In genomic region chr17:26793068-26793765, GRCm38 (mm10) we compare ENCODE assay signal across 27 mouse cellular contexts. TPM values are rescaled to one million over a fixed set of nuclear protein-coding genes. Genes with fewer than 3 reads are reported as not detected.
A peak's percentile ranks its signal among the peaks of the same experiment; 100 is the strongest.
DNase-seq lines count a peak whose midpoint lies in the region; ATAC-seq and TF ChIP-seq lines count a peak whose summit lies in the region.
"Had no signal": no experiment of that assay in that cellular context is flagged by ENCODE, and none has a peak within 500 bp of the region (broad histone marks: within the 10 kb centered on the region; RNA-seq: fewer than 3 reads in every experiment).

No protein-coding gene starts in this region.

- no peak for TF ChIP-seq POLR2A in spleen, adult 2 months (IDR thresholded peaks at IDR 0.05; ENCODE audit: low read depth, low read length)

- no peak overlapping the region for H3K9ac ChIP-seq in intestine, embryonic 15.5 days
- no peak overlapping the region for H3K9ac ChIP-seq in stomach, postnatal 0 days (ENCODE audit: low read length)
- H3K9ac ChIP-seq: forebrain, embryonic 13.5 days; hindbrain, embryonic 13.5 days; kidney, embryonic 15.5 days had no signal

- 80% methylated on average over 5 of the region's 5 CpGs for WGBS in heart, embryonic 10.5 days
- 67% methylated on average over 5 of the region's 5 CpGs for WGBS in spleen, adult 2 months
- 72% methylated on average over 5 of the region's 5 CpGs for WGBS in intestine, embryonic 15.5 days
- WGBS in stomach, postnatal 0 days, result 71% methylated on average over 5 of the region's 5 CpGs

- peak; percentile 75 for ATAC-seq in intestine, embryonic 15.5 days
- peak; percentile 84 for ATAC-seq in stomach, postnatal 0 days (ENCODE audit: low FRiP score, low TSS enrichment)
- ATAC-seq: forebrain, embryonic 13.5 days; inflammation-experienced regulatory T-cells, adult 6 months had no signal

- no peak for TF ChIP-seq CTCF in spleen, adult 2 months (IDR thresholded peaks at IDR 0.05; ENCODE audit: extremely low read depth, insufficient read depth, insufficient read length, insufficient replicate concordance)
- no peak for TF ChIP-seq CTCF in stomach, postnatal 0 days (IDR thresholded peaks at IDR 0.05; ENCODE audit: low read depth)

- H3K4me2 ChIP-seq in intestine, embryonic 15.5 days (replicated peaks), result no peak overlapping the region
- H3K4me2 ChIP-seq in stomach, postnatal 0 days (replicated peaks; ENCODE audit: low read depth), result no peak overlapping the region
- H3K4me2 ChIP-seq: forebrain, embryonic 13.5 days; heart, embryonic 11.5 days; hindbrain, embryonic 13.5 days; kidney, embryonic 15.5 days; midbrain, embryonic 11.5 days had no signal

- H3K4me1 ChIP-seq in heart, embryonic 10.5 days, result peaks cover 26% of the 10 kb centered on the region
- peaks cover 37% of the 10 kb centered on the region; the same call in 1 of the 2 replicates for H3K4me1 ChIP-seq in spleen, adult 2 months (ENCODE audit: control insufficient read depth, insufficient read depth, insufficient read length)
- 0 out of 2 replicates have a peak, but pooled peaks cover 4% of the 10 kb centered on the region for H3K4me1 ChIP-seq in intestine, embryonic 15.5 days (replicated peaks)
- H3K4me1 ChIP-seq in stomach, postnatal 0 days (replicated peaks; ENCODE audit: control insufficient read depth, insufficient read depth), result no peaks in the 10 kb centered on the region
- H3K4me1 ChIP-seq: embryonic facial prominence, embryonic 10.5 days; forebrain, embryonic 13.5 days; hindbrain, embryonic 13.5 days; kidney, embryonic 15.5 days had no signal

- peaks cover 51% of the 10 kb centered on the region for H3K36me3 ChIP-seq in heart, embryonic 10.5 days
- peaks cover 9% of the 10 kb centered on the region for H3K36me3 ChIP-seq in spleen, adult 2 months (ENCODE audit: control insufficient read depth, insufficient read depth, low read length)
- H3K36me3 ChIP-seq in intestine, embryonic 15.5 days, result peaks cover 21% of the 10 kb centered on the region
- H3K36me3 ChIP-seq in stomach, postnatal 0 days (ENCODE audit: control insufficient read depth, insufficient read depth, low read length), result peaks cover 17% of the 10 kb centered on the region

- no peak overlapping the region for H3K27ac ChIP-seq in heart, embryonic 10.5 days
- H3K27ac ChIP-seq in spleen, adult 2 months (ENCODE audit: insufficient read depth, low read length), result peak overlapping the region; percentile 30
- 0 out of 2 replicates have a peak overlapping the region, but pooled peaks have one; percentile 9 for H3K27ac ChIP-seq in intestine, embryonic 15.5 days
- peak overlapping the region; percentile 45 for H3K27ac ChIP-seq in stomach, postnatal 0 days (replicated peaks)
- H3K27ac ChIP-seq: embryonic facial prominence, embryonic 10.5 days; forebrain, embryonic 13.5 days; hindbrain, embryonic 13.5 days; kidney, embryonic 15.5 days had no signal

- DNase-seq in heart, embryonic 10.5 days (ENCODE audit: low spot score), result peak; percentile 75
- no peak for DNase-seq in heart, adult 9 months (ENCODE audit: low spot score in 2 of 2)
- DNase-seq in spleen, adult 2 months (ENCODE audit: low read depth in 1 of 2, low spot score in 2 of 2), result no peak
- no peak for DNase-seq in spleen, adult 12 weeks (ENCODE audit: low spot score)
- peak; percentile 44 for DNase-seq in stomach, postnatal 0 days (ENCODE audit: low spot score)
- DNase-seq in gastrocnemius, postnatal 10 days, result no peak
- no peak for DNase-seq in thymus, postnatal 25 days
- DNase-seq: adrenal gland, postnatal 14 days; cerebellum, adult 11 months; cerebellum, postnatal 25 days; gastrocnemius, postnatal 14 days; layer of hippocampus, postnatal 36 days; lung, adult 2 months; right cerebral cortex, postnatal 4 days had no signal

- H3K4me3 ChIP-seq in heart, embryonic 10.5 days, result no peak overlapping the region
- no peak overlapping the region for H3K4me3 ChIP-seq in spleen, adult 2 months (ENCODE audit: extremely low read depth, insufficient read depth, insufficient read length)
- H3K4me3 ChIP-seq in intestine, embryonic 15.5 days (replicated peaks), result no peak overlapping the region
- no peak overlapping the region for H3K4me3 ChIP-seq in stomach, postnatal 0 days (ENCODE audit: low read depth, low read length)
- H3K4me3 ChIP-seq: embryonic facial prominence, embryonic 10.5 days; forebrain, embryonic 13.5 days; hindbrain, embryonic 13.5 days; kidney, embryonic 15.5 days had no signal

- TF ChIP-seq EP300 in stomach, postnatal 0 days (optimal IDR thresholded peaks at IDR 0.05), result no peak

- H3K9me3 ChIP-seq in heart, embryonic 10.5 days, result no peaks in the 10 kb centered on the region
- H3K9me3 ChIP-seq in intestine, embryonic 15.5 days, result no peaks in the 10 kb centered on the region
- H3K9me3 ChIP-seq in stomach, postnatal 0 days (ENCODE audit: control insufficient read depth, low read length), result no peaks in the 10 kb centered on the region
- H3K9me3 ChIP-seq: embryonic facial prominence, embryonic 10.5 days; forebrain, embryonic 13.5 days; hindbrain, embryonic 13.5 days; kidney, embryonic 15.5 days had no signal

- H3K27me3 ChIP-seq in heart, embryonic 10.5 days (ENCODE audit: insufficient read depth, poor library complexity, severe bottlenecking), result no peaks in the 10 kb centered on the region
- no peaks in the 10 kb centered on the region for H3K27me3 ChIP-seq in spleen, adult 2 months (ENCODE audit: control insufficient read depth, insufficient read depth, low read length)
- H3K27me3 ChIP-seq in intestine, embryonic 15.5 days (replicated peaks), result no peaks in the 10 kb centered on the region
- H3K27me3 ChIP-seq in stomach, postnatal 0 days (ENCODE audit: control insufficient read depth, insufficient read depth, low read length), result no peaks in the 10 kb centered on the region
- H3K27me3 ChIP-seq: forebrain, embryonic 13.5 days; hindbrain, embryonic 13.5 days; kidney, embryonic 15.5 days had no signal

RNA-seq across cellular contexts. Expression of gene Bnip1, which starts 12.4 kb away (rescaled TPM):
- 51.1 and 51.6 TPM in 2 replicates for polyA plus RNA-seq in heart, embryonic 10.5 days (2016; fragmentation: Nextera tagmentation; extraction: Ambion mirVana)
- 16.6 and 17.2 TPM in 2 replicates for polyA plus RNA-seq in spleen, adult 2 months (2012; rRNA removed)
- 48.7 and 50.1 TPM in 2 replicates for polyA plus RNA-seq in intestine, embryonic 15.5 days (2015; fragmentation: Nextera tagmentation; extraction: Ambion mirVana)
- 33.3 and 33.9 TPM in 2 replicates for polyA plus RNA-seq in stomach, postnatal 0 days (2015; fragmentation: Nextera tagmentation; extraction: Ambion mirVana)
- total RNA-seq in gastrocnemius, postnatal 10 days (2021), result 10 to 100 TPM; 22.8 to 26.3 TPM

RNA-seq across cellular contexts. Expression of gene Nkx2-5, which starts 51.6 kb away (rescaled TPM):
- 146 and 189 TPM in 2 replicates for polyA plus RNA-seq in heart, embryonic 10.5 days (2016; fragmentation: Nextera tagmentation; extraction: Ambion mirVana)
- polyA plus RNA-seq in spleen, adult 2 months (2012; rRNA removed), result 19.8 and 34.6 TPM in 2 replicates
- 0.14 TPM in 1 of 2 replicates, not detected in the other for polyA plus RNA-seq in intestine, embryonic 15.5 days (2015; fragmentation: Nextera tagmentation; extraction: Ambion mirVana)
- polyA plus RNA-seq in stomach, postnatal 0 days (2015; fragmentation: Nextera tagmentation; extraction: Ambion mirVana), result 0.17 and 0.91 TPM in 2 replicates
- not detected for total RNA-seq in gastrocnemius, postnatal 10 days (2021)
- total RNA-seq: adrenal gland, postnatal 14 days; gastrocnemius, postnatal 14 days; layer of hippocampus, postnatal 36 days; left cerebral cortex, postnatal 14 days; liver, adult 2 months had no signal
- polyA plus RNA-seq: brain, embryonic 14.5 days; forebrain, embryonic 13.5 days; frontal cortex, adult 2 months; inflammation-experienced regulatory T-cells, adult 6 months; kidney, embryonic 15.5 days; liver, adult 2 months; midbrain, embryonic 11.5 days; thymus, postnatal 0 days had no signal

Comparison
In these comparisons a context has a peak if more than half of its experiments do, and no peak if none do; other contexts are left out.
1. DNase-seq: peak in heart, embryonic 10.5 days (single experiment) and stomach, postnatal 0 days (single experiment); none in heart, adult 9 months (0 of 2), spleen, adult 2 months (0 of 2), spleen, adult 12 weeks (single experiment), gastrocnemius, postnatal 10 days (single experiment) and thymus, postnatal 25 days (single experiment).
2. RNA of gene Nkx2-5, which starts 51.6 kb away (polyA plus RNA-seq): 146 to 189 TPM in heart, embryonic 10.5 days and 19.8 to 34.6 TPM in spleen, adult 2 months; 0.17 to 0.91 TPM in stomach, postnatal 0 days and 0.14 TPM in intestine, embryonic 15.5 days; every median in the first group is over 10 times any median in the second.